Mouse (Mus musculus) thymus, adult 2 months (tissue): ENCODE measurements at regions not wholly inside any gene's neighbourhood (a gene's known extent, or its start where the extent isn't known, plus 50 kb on each side); places are given as distances from the start of the nearest gene placed in this dataset.
"Not testable (repeated sequence)": the region's sequence is repeated elsewhere in the genome, so short reads cannot be mapped to it uniquely, and the experiment has no call there.

Experiments used
- DNase-seq: peaks from one replicate; pipeline ENCODE4 v3.0.0; 2021
- H3K27ac ChIP-seq: fragments of 200-500 bp; 2 replicates; pipeline ENCODE4 v1.5.1; 2012; ENCODE audit warnings: low read length, control low read depth; ENCODE audit not compliant: control insufficient read depth, insufficient read depth
- H3K27me3 ChIP-seq: fragments of 200-500 bp; 2 replicates; pipeline ENCODE4 v1.6.1; 2012; ENCODE audit warnings: mild to moderate bottlenecking, low read length, moderate library complexity, mixed read lengths; ENCODE audit not compliant: control insufficient read depth, insufficient read depth
- H3K36me3 ChIP-seq: fragments of 200-500 bp; 2 replicates; pipeline ENCODE4 v1.6.1; 2012; ENCODE audit warnings: mild to moderate bottlenecking, low read length, moderate library complexity; ENCODE audit not compliant: control insufficient read depth, insufficient read depth
- H3K4me1 ChIP-seq: fragments of 200-500 bp; replicated peaks from 2 replicates; pipeline ENCODE4 v1.6.1; 2012; ENCODE audit warnings: low read length; ENCODE audit not compliant: control insufficient read depth, insufficient read depth
- H3K4me3 ChIP-seq: fragments of 200-500 bp; 2 replicates; pipeline ENCODE4 v1.5.1; 2012; ENCODE audit warnings: mild to moderate bottlenecking, low read length, control low read depth, moderate library complexity; ENCODE audit not compliant: control insufficient read depth, insufficient read depth
- CTCF ChIP-seq: fragments of 200-500 bp; IDR thresholded peaks from 2 replicates; pipeline ENCODE4 v1.5.1; 2012; ENCODE audit warnings: mild to moderate bottlenecking, control low read depth, low read length, moderate library complexity, borderline replicate concordance; ENCODE audit not compliant: control insufficient read depth, poor library complexity, insufficient read depth; ENCODE audit errors: extremely low read depth
- POLR2A ChIP-seq: fragments of 200-500 bp; IDR thresholded peaks from 2 replicates; pipeline ENCODE4 v1.6.1; 2012; ENCODE audit warnings: mild to moderate bottlenecking, low read length, control low read depth, moderate library complexity; ENCODE audit not compliant: control insufficient read depth, poor library complexity, insufficient read depth; ENCODE audit errors: extremely low read depth
- WGBS: fragments of 180-500 bp; shearing (Covaris S2); methylation state at CpG from one replicate; pipeline ENCODE4 v1.1.7; 2018; 5-methylcytosine and 5-hydroxymethylcytosine counted together

GRCm38 (mm10) chr4:124359707-124360577, 250.7 kb downstream of the 3100002H09Rik start:
- H3K36me3 ChIP-seq, result no peaks in the 10 kb centered on the region
- 42% methylated on average over 13 of the region's 13 CpGs for WGBS
- TF ChIP-seq POLR2A (no peak), CTCF (no peak)
- H3K27me3 ChIP-seq, result no peaks in the 10 kb centered on the region
- H3K4me1 ChIP-seq, result no peaks in the 10 kb centered on the region
- H3K27ac ChIP-seq, result no peak overlapping the region
- no peak for DNase-seq
- H3K4me3 ChIP-seq, result no peak overlapping the region

DNA sequence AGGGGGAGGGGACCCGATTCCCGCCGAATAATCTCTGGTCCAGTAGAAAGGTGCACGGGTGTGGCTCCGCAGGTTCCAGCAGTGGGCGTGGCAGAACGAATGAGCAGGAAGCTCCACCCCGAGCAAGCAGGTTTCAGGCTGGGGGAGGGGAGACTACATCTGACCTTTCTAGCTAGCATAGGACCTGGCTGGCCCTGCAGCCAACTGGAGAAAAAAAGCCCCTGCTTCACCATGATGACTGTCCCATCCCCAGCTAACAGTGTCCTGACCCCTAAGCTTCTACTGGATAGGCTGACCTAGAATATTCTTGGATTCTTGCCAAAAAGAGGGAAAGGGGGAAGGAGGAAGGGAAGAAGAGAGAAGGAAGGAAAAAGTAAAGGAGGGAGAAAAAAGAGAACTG, 252.1 kb downstream of the 3100002H09Rik start:
- not testable (repeated sequence) for H3K36me3 ChIP-seq, H3K27ac ChIP-seq, H3K27me3 ChIP-seq, H3K4me3 ChIP-seq, DNase-seq, H3K4me1 ChIP-seq
- 15% methylated on average over 5 of the region's 8 CpGs for WGBS

DNA sequence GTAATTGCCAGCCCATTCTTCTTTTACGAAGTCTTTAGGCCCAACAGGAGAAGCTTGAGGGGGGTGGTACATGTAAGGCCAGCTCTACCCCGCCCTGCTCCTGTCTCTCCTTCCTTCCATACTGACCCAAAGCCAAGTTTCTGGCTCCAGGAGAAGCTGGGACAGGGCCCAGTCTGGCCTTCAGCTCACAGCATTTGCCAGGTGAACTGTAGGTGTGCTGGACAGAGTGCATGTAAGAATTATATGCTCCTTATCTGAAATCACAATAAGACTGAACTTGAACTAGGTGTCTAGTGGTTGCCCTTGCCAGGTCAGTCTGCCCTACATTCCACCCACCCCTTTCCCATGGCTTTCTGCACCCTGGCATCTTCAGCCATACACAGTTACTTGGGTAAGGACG, 260.2 kb downstream of the 3100002H09Rik start:
- Histone ChIP-seq H3K4me1 (no peaks in the 10 kb centered on the region), H3K27ac (no peak overlapping the region), H3K27me3 (no peaks in the 10 kb centered on the region), H3K4me3 (no peak overlapping the region), H3K36me3 (no peaks in the 10 kb centered on the region)
- 80% methylated on average over 3 of the region's 3 CpGs for WGBS
- TF ChIP-seq CTCF, result no peak
- TF ChIP-seq POLR2A, result no peak
- DNase-seq, result no peak

- H3K4me3 ChIP-seq, result no peak overlapping the region
- TF ChIP-seq POLR2A (no peak), CTCF (no peak)
- H3K27me3 ChIP-seq, result no peaks in the 10 kb centered on the region
- no peak overlapping the region for H3K27ac ChIP-seq
- no peaks in the 10 kb centered on the region for H3K4me1 ChIP-seq
- WGBS, result 82% methylated on average over 15 of the region's 15 CpGs
- no peak for DNase-seq
- H3K36me3 ChIP-seq, result no peaks in the 10 kb centered on the region
These were observed 260.9 kb downstream of the 3100002H09Rik start for GRCm38 (mm10) chr4:124349610-124350295.

DNA sequence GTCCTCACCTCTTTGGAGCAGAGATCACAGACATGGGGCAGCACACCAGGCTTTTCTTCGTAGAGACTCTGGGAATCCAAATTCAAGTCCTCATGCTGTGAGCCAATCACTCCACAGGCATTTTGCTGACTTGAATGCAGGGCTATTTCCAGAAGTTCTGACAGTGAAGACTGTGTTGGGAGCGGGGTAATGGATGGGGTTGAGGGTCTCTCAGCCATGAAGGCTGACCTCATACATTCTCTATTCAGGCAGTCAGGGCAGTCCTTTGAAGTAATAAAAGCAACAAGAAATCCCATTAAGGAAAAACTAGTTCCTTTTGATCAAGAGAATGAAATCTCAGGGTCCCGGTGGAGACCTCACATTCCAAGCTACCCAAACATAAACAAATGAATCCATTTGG, 261.5 kb downstream of the 3100002H09Rik start:
- TF ChIP-seq POLR2A, result no peak
- TF ChIP-seq CTCF, result no peak
- 63% methylated on average over 3 of the region's 3 CpGs for WGBS

GRCm38 (mm10) chr4:124340073-124340472, 270.5 kb downstream of the 3100002H09Rik start:
- TF ChIP-seq CTCF, result no peak
- TF ChIP-seq POLR2A, result no peak
- no peaks in the 10 kb centered on the region for H3K27me3 ChIP-seq
- H3K36me3 ChIP-seq, result no peaks in the 10 kb centered on the region
- DNase-seq, result no peak
- H3K4me3 ChIP-seq, result no peak overlapping the region
- WGBS, result 41% methylated on average over 7 of the region's 7 CpGs
- H3K27ac ChIP-seq, result no peak overlapping the region
- no peaks in the 10 kb centered on the region for H3K4me1 ChIP-seq

More for the DNA sequence above, 261.5 kb downstream of the 3100002H09Rik start:
- Histone ChIP-seq H3K4me1 (no peaks in the 10 kb centered on the region), H3K27me3 (no peaks in the 10 kb centered on the region), H3K36me3 (no peaks in the 10 kb centered on the region), H3K4me3 (no peak overlapping the region), H3K27ac (no peak overlapping the region)
- no peak for DNase-seq
